Mouse (Mus musculus) kidney, postnatal 14 days (tissue): ENCODE results near the gene Tpk1.

ENCODE experiments used
- DNase-seq: peaks from one replicate; pipeline ENCODE4 v3.0.0; 2022; ENCODE audit warnings: mixed read lengths

Gene Tpk1

DNA sequence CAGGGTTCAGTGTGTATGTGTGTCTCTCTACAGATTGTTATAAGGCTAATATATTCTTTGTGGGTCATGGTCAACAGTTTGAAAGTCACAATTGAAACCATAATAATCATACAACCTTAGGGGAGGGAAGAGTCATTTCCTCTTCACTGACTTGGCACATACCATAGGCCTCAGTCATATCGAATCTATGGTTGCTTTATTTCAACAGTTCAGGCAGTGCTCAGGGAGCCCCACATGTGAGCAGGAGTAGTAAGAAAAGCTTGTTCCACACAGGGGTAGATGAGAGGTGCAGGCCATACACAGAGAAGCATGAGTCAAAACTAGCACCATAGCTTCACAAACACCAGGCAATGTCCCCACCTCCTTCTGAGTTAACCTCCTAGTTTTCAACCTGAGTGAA is 323.1 kb downstream of the Tpk1 start:
- DNase-seq: no peak

DNA sequence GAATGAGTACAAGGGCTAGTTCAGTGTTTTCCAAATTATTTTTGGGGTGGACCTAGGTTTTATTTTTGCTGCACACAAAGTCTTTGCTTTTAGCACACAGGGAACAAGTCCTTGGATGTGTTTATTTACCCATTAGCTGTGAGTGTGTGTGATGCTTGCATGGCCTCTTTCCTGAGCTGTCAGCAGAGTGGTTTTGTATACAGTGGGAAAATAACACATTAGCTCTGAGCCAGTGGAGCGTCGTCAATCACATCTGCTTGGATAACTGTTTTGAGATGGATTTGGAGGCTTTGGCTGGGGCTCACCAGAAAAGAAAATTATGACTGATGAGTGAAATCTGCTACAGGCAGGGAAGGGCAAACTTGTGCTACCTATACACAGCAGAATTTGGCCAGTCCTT is 323.7 kb downstream of the Tpk1 start:
- DNase-seq: no peak

DNA sequence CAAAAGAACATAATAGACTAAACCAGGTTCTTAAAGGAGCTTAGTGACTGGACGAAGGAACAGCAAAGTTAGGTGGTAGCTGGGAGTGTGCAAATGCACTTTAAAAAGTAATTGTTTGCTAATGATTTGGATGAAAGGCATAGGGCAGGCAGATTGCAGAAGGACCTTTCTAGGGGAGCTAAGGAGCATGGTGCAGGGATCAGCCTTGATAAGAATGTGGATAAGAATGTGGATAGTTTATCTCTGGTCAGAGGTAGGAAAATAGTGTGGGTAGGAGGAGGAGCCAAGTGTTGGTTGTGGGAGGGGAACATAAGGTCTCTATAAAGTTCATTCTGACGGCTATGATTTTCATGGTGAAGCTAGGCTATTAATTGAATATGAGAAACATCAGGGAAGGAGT is 327.3 kb downstream of the Tpk1 start:
- no peak for DNase-seq

DNA sequence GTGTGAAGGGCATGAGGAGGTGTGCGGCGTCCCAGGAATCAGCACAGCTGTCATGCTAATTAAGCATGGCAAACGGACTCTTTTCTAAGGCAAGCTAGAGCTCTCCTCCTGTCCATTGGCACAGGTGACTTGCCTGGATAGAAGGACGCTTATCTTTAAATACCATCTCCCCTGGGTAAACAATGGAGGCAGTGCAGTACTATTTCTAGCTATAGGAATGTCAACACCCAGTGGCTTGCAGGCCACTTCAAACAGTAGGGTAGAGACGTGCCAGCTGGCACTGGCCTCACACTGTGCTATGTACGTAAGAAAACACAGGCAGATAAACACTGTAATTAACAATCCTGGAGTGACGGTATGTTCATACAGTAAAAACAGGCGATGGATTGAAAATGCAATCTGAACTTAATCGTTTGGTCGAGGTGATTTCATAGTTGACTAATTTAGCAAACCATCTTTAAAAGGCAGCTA is 328.6 kb downstream of the Tpk1 start:
- peak; percentile 33 for DNase-seq

DNA sequence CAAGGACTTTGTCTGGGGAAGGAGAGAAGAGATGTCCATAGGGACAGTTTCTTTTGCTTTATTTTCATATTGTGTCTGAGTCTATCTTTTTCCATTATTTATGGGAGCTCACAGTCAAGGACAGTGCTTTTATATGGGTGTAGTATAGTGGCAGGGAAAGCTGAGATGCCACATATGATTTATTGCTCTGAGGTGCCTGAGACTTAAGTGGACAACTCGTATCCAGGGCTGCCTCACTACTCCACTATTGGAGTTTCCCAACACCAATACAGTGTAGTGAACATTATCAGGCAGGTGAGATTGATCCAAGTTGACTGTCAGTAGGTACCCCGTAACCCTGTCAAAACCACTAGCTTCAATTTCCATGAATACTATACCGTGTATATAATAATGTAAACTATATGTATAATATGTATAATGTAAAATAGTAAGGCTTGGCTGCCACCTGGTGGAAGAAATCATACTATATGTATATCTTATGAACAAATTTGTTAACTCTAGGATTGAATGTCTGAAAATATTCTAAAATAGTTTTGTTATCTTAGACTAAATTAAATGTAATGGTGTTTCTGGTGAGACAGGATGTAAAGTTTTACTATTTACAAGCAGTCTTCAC is 330.4 kb downstream of the Tpk1 start:
- DNase-seq: no peak

DNA sequence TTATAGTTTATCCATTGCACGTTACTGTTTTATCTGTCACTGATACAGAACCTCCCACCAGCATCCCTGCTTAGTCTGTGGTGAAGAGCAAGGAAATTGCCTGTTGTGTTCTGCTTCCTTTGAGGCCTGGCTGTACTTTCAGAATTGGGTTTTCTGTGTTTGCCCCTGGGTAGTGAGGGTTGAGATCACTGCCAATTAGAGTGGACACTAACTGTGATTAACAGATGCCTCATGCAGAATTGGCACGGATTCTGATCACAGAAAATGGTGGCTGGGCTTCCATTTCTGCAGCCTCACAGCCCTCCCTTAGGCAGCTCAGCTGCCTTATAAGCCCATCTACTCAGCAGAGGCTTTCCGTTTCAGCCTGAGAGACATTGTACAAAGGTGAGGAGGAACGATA is 332.6 kb downstream of the Tpk1 start:
- DNase-seq: no peak

DNA sequence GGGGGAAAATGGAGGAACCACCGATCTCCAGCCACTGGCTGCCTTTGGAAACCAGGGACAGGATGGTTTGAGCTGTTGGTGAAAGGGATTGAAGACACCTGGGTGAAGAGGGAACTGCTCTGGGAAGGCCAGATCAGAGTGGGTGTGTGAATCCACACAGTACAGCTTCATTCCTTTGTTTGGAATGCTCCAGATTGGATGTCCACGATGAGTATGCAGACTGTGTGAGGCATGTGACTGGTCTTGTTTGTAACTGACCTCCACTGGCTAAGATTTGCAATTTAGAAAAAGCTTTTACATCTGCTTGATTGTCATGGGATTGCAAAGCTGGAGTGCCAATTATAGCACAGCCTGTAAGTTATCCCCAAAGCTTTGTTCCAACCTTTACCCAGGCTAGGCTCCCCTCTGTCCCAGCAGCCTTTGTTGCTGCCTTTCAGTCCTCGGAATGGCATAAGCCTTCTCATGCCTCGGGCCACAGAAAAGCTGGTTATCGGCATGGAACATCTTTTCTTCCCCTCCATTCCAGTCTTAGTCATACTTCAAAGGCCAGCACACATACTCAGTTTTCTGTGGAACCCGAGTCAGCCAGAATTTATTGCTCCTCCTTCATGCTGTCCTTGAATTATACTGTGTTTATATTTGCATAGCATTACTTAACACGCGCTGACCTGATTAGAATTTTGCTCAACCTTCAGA is 353.0 kb downstream of the Tpk1 start:
- DNase-seq: no peak

DNA sequence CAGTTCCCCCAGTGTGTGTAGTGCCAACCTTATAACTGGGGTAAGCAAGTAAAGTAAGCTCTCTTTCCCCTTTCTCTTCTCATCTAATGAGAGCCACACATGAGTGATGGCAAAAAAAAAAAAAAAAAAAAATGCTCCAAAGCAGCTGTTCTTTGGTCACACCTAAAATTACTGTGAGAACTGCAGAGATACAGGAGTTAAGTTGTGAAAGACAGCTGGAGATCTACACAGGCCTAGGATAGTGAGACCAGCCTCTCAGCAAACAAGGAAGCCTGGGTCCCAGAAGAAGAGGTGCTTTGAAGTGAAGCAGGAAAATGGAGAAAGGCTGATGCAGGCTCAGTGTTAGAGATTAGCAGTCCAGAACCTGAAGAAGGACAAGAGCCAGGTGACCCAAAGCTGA is 353.5 kb downstream of the Tpk1 start:
- no peak for DNase-seq

DNA sequence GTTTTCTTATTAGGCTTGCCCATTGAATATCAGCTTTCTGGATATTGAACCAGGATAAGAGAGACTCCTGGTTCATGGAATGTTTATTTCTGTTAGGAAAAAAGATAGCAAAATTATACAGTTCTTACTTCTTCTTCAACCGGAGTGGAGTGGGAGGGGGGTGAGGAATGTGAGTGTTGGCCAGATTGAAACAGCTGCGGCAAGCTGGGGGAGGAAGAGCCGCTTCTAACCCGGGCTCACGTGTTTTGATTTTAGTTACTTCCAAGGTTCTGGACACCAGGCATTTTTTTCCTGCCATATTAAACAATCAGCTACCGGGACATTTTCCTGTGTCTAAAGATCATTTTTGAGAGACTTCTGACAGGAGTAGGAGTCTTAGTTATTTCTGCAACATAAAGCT is 356.0 kb downstream of the Tpk1 start:
- DNase-seq: peak; percentile 20

DNA sequence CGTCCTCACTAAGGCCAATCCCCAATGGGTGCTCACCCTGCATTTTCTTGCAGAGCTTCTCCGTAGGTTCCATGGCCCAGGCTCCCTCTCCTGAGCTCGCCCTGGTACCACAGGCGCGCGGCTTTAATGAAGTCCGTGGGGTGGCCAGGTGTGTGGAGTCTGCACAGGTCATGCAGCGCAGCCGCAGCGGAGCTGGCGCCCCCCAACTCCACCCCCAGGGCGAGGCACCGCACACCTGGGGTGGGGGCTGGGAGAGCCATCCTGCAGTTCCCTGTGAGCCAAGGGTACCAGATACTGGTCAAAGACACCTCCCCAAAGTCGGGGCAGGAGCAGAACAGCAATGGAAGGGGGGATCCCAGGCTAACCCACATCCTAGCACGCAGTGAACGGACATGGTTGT is 356.6 kb downstream of the Tpk1 start, which contains the start of gene Nobox:
Gene Nobox, minus strand, starts transcription at position 101 of the 400 bp plus-strand sequence.
- DNase-seq: no peak

DNA sequence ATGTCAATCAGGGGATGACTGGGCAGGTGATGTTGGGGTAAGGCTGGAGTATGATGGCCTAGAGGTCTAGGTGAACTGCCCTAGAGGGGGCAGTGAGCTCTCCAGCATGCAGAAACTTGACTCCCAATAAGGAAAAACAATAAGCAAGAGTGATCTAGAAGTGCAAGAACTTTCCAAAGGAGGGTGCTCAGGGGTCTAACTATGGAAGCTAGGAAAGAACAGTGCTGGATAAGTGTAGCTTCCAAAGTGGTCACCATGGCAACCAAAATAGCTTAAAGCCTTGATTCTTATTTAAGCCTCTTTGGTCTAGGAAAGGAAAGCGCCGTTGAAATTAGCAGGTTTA is 368.6 kb downstream of the Tpk1 start:
- no peak for DNase-seq

DNA sequence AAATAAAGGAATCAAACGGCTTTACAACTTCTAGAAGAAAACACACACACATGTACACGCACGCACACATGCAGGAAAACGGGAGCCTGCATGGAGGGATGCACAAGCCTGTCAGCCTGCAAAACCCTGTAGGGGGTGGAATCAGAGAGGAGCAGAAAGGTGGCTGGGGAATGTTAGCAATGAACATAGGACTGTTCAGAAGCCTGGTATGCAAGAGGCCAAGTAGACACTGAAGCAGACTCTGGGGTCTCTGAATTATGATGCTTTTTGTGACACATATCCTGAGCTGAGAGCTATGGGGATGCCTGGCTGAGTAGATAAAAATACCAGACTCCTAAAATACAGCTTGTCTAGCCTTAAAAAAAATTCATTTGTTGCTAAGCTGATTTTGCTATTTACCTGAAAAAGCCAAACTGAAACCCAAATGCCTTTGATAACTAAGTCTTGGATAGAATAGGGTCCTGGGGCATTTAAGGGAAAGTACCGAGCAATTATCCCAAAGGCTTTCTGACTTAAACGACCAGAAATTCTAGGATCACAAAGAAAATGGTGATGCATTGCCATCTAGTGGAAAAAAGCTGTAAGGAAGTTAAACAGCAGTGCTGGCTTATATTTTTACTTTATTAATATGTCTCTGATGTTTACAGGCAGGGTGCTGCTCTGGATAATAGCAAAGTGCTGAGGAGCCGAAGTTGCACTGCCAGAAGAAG is 369.1 kb downstream of the Tpk1 start:
- DNase-seq: peak; percentile 41

DNA sequence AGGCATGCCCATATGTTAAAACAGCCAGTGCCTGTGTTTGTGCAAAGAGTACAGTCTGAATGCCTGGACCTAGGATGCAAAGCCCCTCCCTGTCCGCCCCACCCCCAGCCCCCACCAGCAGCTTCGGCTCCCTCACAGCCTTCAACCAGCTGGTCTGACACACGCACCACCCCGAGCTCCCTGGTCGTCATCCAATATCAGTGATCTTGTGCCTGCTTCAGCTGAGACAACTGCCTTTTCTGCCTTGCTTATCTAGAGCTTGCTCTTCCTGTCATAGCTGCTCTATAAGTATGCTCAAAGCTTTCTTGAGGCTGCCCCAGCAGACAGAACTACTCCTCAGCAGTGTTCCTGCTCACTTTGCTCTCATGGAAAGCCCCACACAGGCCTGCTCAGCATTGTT is 370.2 kb downstream of the Tpk1 start:
- DNase-seq: no peak
